Comparison of ENCODE assay signal across 12 mouse cellular contexts in genomic region chr8:84714161-84714560, GRCm38 (mm10). TPM values are rescaled to one million over a fixed set of nuclear protein-coding genes. Genes with fewer than 3 reads are reported as not detected.
DNase-seq lines count a peak whose midpoint lies in the region; ATAC-seq lines count a peak whose summit lies in the region.
"Had no signal": no experiment of that assay in that cellular context is flagged by ENCODE, and none has a peak within 500 bp of the region (broad histone marks: within the 10 kb centered on the region; RNA-seq: fewer than 3 reads in every experiment).

No protein-coding gene starts in this region.

- no peak for ATAC-seq in heart, embryonic 16.5 days (replicated peaks; ENCODE audit: extremely low read depth, insufficient read depth, low FRiP score)
- ATAC-seq in embryonic facial prominence, embryonic 11.5 days (replicated peaks; ENCODE audit: insufficient number of reproducible peaks, low FRiP score, low TSS enrichment, low read depth), result no peak
- ATAC-seq in forebrain, embryonic 15.5 days (replicated peaks), result no peak
- no peak for ATAC-seq in midbrain, embryonic 11.5 days (ENCODE audit: low FRiP score)

- H3K27me3 ChIP-seq in heart, embryonic 16.5 days (ENCODE audit: control insufficient read depth, insufficient read depth, low read length), result peaks cover 8% of the 10 kb centered on the region; the same call in 1 of the 2 replicates
- peaks cover 46% of the 10 kb centered on the region for H3K27me3 ChIP-seq in embryonic facial prominence, embryonic 11.5 days (ENCODE audit: control insufficient read depth, insufficient read depth, low read length)
- H3K27me3 ChIP-seq in forebrain, embryonic 15.5 days, result no peaks in the 10 kb centered on the region
- peaks cover 70% of the 10 kb centered on the region for H3K27me3 ChIP-seq in midbrain, embryonic 11.5 days (ENCODE audit: control insufficient read depth, insufficient read depth, low read length)

- H3K4me3 ChIP-seq in heart, embryonic 16.5 days (ENCODE audit: low read length), result no peak overlapping the region
- no peak overlapping the region for H3K4me3 ChIP-seq in embryonic facial prominence, embryonic 11.5 days (ENCODE audit: low read depth, low read length)
- no peak overlapping the region for H3K4me3 ChIP-seq in forebrain, embryonic 15.5 days
- H3K4me3 ChIP-seq in midbrain, embryonic 11.5 days (ENCODE audit: low read depth, low read length), result no peak overlapping the region

- peak overlapping the region; percentile 81 for H3K27ac ChIP-seq in heart, embryonic 16.5 days (ENCODE audit: low read length)
- peak overlapping the region; percentile 62; the same call in 1 of the 2 replicates for H3K27ac ChIP-seq in embryonic facial prominence, embryonic 11.5 days (replicated peaks; ENCODE audit: low read depth, low read length)
- H3K27ac ChIP-seq in forebrain, embryonic 15.5 days (replicated peaks), result peak overlapping the region; percentile 94
- H3K27ac ChIP-seq in midbrain, embryonic 11.5 days (ENCODE audit: low read depth, low read length), result 0 out of 2 replicates have a peak overlapping the region, but pooled peaks have one; percentile 3
- H3K27ac ChIP-seq: macrophage had no signal

- no peak overlapping the region for H3K9ac ChIP-seq in heart, embryonic 16.5 days (ENCODE audit: low read length)
- peak overlapping the region; percentile 18 for H3K9ac ChIP-seq in embryonic facial prominence, embryonic 11.5 days (replicated peaks; ENCODE audit: low read length)
- peak overlapping the region; percentile 25 for H3K9ac ChIP-seq in forebrain, embryonic 15.5 days (replicated peaks)
- no peak overlapping the region for H3K9ac ChIP-seq in midbrain, embryonic 11.5 days (ENCODE audit: low read length)

- no peaks in the 10 kb centered on the region for H3K9me3 ChIP-seq in heart, embryonic 16.5 days (replicated peaks; ENCODE audit: control insufficient read depth, low read length)
- H3K9me3 ChIP-seq in embryonic facial prominence, embryonic 11.5 days (replicated peaks; ENCODE audit: control insufficient read depth, low read length), result no peaks in the 10 kb centered on the region
- H3K9me3 ChIP-seq in forebrain, embryonic 15.5 days, result no peaks in the 10 kb centered on the region
- no peaks in the 10 kb centered on the region for H3K9me3 ChIP-seq in midbrain, embryonic 11.5 days (ENCODE audit: control insufficient read depth, low read length)

- H3K4me1 ChIP-seq in heart, embryonic 16.5 days (ENCODE audit: control insufficient read depth, insufficient read depth, low read length), result peaks cover 14% of the 10 kb centered on the region
- peaks cover 27% of the 10 kb centered on the region for H3K4me1 ChIP-seq in embryonic facial prominence, embryonic 11.5 days (ENCODE audit: control insufficient read depth, insufficient read depth, low read length)
- peaks cover 72% of the 10 kb centered on the region for H3K4me1 ChIP-seq in forebrain, embryonic 15.5 days
- peaks cover 36% of the 10 kb centered on the region for H3K4me1 ChIP-seq in midbrain, embryonic 11.5 days (ENCODE audit: control insufficient read depth, insufficient read depth, low read length)

- no peaks in the 10 kb centered on the region for H3K36me3 ChIP-seq in heart, embryonic 16.5 days (ENCODE audit: control insufficient read depth, insufficient read depth)
- no peaks in the 10 kb centered on the region for H3K36me3 ChIP-seq in embryonic facial prominence, embryonic 11.5 days (replicated peaks; ENCODE audit: control insufficient read depth, insufficient read depth, low read depth, low read length)
- peaks cover 6% of the 10 kb centered on the region; the same call in 1 of the 2 replicates for H3K36me3 ChIP-seq in forebrain, embryonic 15.5 days
- no peaks in the 10 kb centered on the region for H3K36me3 ChIP-seq in midbrain, embryonic 11.5 days (ENCODE audit: control insufficient read depth, insufficient read depth, low read length)

- H3K4me2 ChIP-seq in heart, embryonic 16.5 days (ENCODE audit: low read depth, low read length), result no peak overlapping the region
- no peak overlapping the region for H3K4me2 ChIP-seq in embryonic facial prominence, embryonic 11.5 days (ENCODE audit: low read depth, low read length)
- H3K4me2 ChIP-seq in forebrain, embryonic 15.5 days (replicated peaks), result no peak overlapping the region
- no peak overlapping the region for H3K4me2 ChIP-seq in midbrain, embryonic 11.5 days

- 77% methylated on average over 4 of the region's 4 CpGs for WGBS in heart, embryonic 16.5 days
- 52% methylated on average over 4 of the region's 4 CpGs for WGBS in embryonic facial prominence, embryonic 11.5 days
- WGBS in forebrain, embryonic 15.5 days, result 49% methylated on average over 4 of the region's 4 CpGs
- 68% methylated on average over 4 of the region's 4 CpGs for WGBS in midbrain, embryonic 11.5 days

- DNase-seq in heart, postnatal 4 days, result no peak
- DNase-seq in embryonic facial prominence, embryonic 11.5 days (ENCODE audit: low spot score), result no peak
- DNase-seq in midbrain, embryonic 11.5 days (ENCODE audit: low spot score, missing footprints), result no peak
- no peak for DNase-seq in c-Kit-positive CD71-positive TER-119-positive erythroid progenitor cells, embryonic 14.5 days (ENCODE audit: low spot score)
- DNase-seq in layer of hippocampus, adult 11-12 months (ENCODE audit: low spot score), result no peak
- no peak for DNase-seq in left cerebral cortex, adult 9 months (ENCODE audit: low spot score in 2 of 2)
- DNase-seq: cerebellum, postnatal 14 days; gastrocnemius, postnatal 25 days had no signal

RNA-seq across cellular contexts. Expression of gene G430095P16Rik, which starts 8.6 kb away (rescaled TPM):
- 3.1 and 4.7 TPM in 2 replicates for polyA plus RNA-seq in heart, embryonic 16.5 days (2015; fragmentation: Nextera tagmentation; extraction: Ambion mirVana)
- 1 to 10 TPM; 1.1 to 1.3 TPM for total RNA-seq in heart, postnatal 4 days (2021)
- 3.6 and 5.7 TPM in 2 replicates for polyA plus RNA-seq in embryonic facial prominence, embryonic 11.5 days (2014; fragmentation: Nextera tagmentation; extraction: Ambion mirVana)
- 2.7 TPM in 2 replicates for polyA plus RNA-seq in forebrain, embryonic 15.5 days (2015; fragmentation: Nextera tagmentation; extraction: Ambion mirVana)
- polyA plus RNA-seq in midbrain, embryonic 11.5 days (2014; fragmentation: Nextera tagmentation; extraction: Ambion mirVana), result 1.6 and 1.9 TPM in 2 replicates
- total RNA-seq: layer of hippocampus, postnatal 10 days had no signal
- polyA plus RNA-seq: macrophage had no signal

RNA-seq across cellular contexts. Expression of gene Lyl1, which starts 12.9 kb away (rescaled TPM):
- polyA plus RNA-seq in heart, embryonic 16.5 days (2015; fragmentation: Nextera tagmentation; extraction: Ambion mirVana), result 10.2 and 12.0 TPM in 2 replicates
- total RNA-seq in heart, postnatal 4 days (2021), result 10 to 100 TPM in 1 of 2 experiments, 1 to 10 TPM in 1; 9.6 to 10.6 TPM
- 4.6 and 5.3 TPM in 2 replicates for polyA plus RNA-seq in embryonic facial prominence, embryonic 11.5 days (2014; fragmentation: Nextera tagmentation; extraction: Ambion mirVana)
- polyA plus RNA-seq in forebrain, embryonic 15.5 days (2015; fragmentation: Nextera tagmentation; extraction: Ambion mirVana), result 2.1 and 2.5 TPM in 2 replicates
- 5.1 and 6.5 TPM in 2 replicates for polyA plus RNA-seq in midbrain, embryonic 11.5 days (2014; fragmentation: Nextera tagmentation; extraction: Ambion mirVana)

RNA-seq across cellular contexts. Expression of gene Nacc1, which starts 26.5 kb away (rescaled TPM):
- polyA plus RNA-seq in heart, embryonic 16.5 days (2015; fragmentation: Nextera tagmentation; extraction: Ambion mirVana), result 11.7 and 14.4 TPM in 2 replicates
- 10 to 100 TPM; 65.0 to 68.7 TPM for total RNA-seq in heart, postnatal 4 days (2021)
- polyA plus RNA-seq in embryonic facial prominence, embryonic 11.5 days (2014; fragmentation: Nextera tagmentation; extraction: Ambion mirVana), result 21.0 and 21.1 TPM in 2 replicates
- 15.5 and 16.4 TPM in 2 replicates for polyA plus RNA-seq in forebrain, embryonic 15.5 days (2015; fragmentation: Nextera tagmentation; extraction: Ambion mirVana)
- 18.6 and 21.4 TPM in 2 replicates for polyA plus RNA-seq in midbrain, embryonic 11.5 days (2014; fragmentation: Nextera tagmentation; extraction: Ambion mirVana)

RNA-seq across cellular contexts. Expression of gene Trmt1, which starts 28.1 kb away (rescaled TPM):
- polyA plus RNA-seq in heart, embryonic 16.5 days (2015; fragmentation: Nextera tagmentation; extraction: Ambion mirVana), result 43.2 and 46.7 TPM in 2 replicates
- 10 to 100 TPM; 47.4 to 48.8 TPM for total RNA-seq in heart, postnatal 4 days (2021)
- polyA plus RNA-seq in embryonic facial prominence, embryonic 11.5 days (2014; fragmentation: Nextera tagmentation; extraction: Ambion mirVana), result 61.5 and 64.7 TPM in 2 replicates
- 62.4 and 64.0 TPM in 2 replicates for polyA plus RNA-seq in forebrain, embryonic 15.5 days (2015; fragmentation: Nextera tagmentation; extraction: Ambion mirVana)
- 39.9 and 45.6 TPM in 2 replicates for polyA plus RNA-seq in midbrain, embryonic 11.5 days (2014; fragmentation: Nextera tagmentation; extraction: Ambion mirVana)

RNA-seq across cellular contexts. Expression of gene Ier2, which starts 51.5 kb away (rescaled TPM):
- 43.0 and 43.3 TPM in 2 replicates for polyA plus RNA-seq in heart, embryonic 16.5 days (2015; fragmentation: Nextera tagmentation; extraction: Ambion mirVana)
- 10 to 100 TPM; 33.3 to 35.5 TPM for total RNA-seq in heart, postnatal 4 days (2021)
- polyA plus RNA-seq in embryonic facial prominence, embryonic 11.5 days (2014; fragmentation: Nextera tagmentation; extraction: Ambion mirVana), result 86.9 and 89.6 TPM in 2 replicates
- polyA plus RNA-seq in forebrain, embryonic 15.5 days (2015; fragmentation: Nextera tagmentation; extraction: Ambion mirVana), result 26.0 and 33.4 TPM in 2 replicates
- polyA plus RNA-seq in midbrain, embryonic 11.5 days (2014; fragmentation: Nextera tagmentation; extraction: Ambion mirVana), result 49.9 and 52.9 TPM in 2 replicates

Comparison
In these comparisons a context has a peak if more than half of its experiments do, and no peak if none do; other contexts are left out.
1. H3K27ac ChIP-seq: peak in every context shown above with its lines; median percentile 94 in forebrain, embryonic 15.5 days; 81 in heart, embryonic 16.5 days; 62 in embryonic facial prominence, embryonic 11.5 days; 3 in midbrain, embryonic 11.5 days.
2. H3K9ac ChIP-seq: peak in embryonic facial prominence, embryonic 11.5 days (single experiment) and forebrain, embryonic 15.5 days (single experiment); none in heart, embryonic 16.5 days (single experiment) and midbrain, embryonic 11.5 days (single experiment).